Mouse (Mus musculus) embryonic stem cell, embryonic (primary cell): Measurements from ENCODE around the gene Lin28b.

Experiments used
- CTCF ChIA-PET, 4 experiments: fragments of 300-600 bp in 2 of 4; fragments of 350-600 bp in 2 of 4; sonication (Branson Sonifier 250); formaldehyde crosslinking; loops; one replicate each; lab custom pipeline; 2022; ENCODE audit warnings: inconsistent platforms in 2 of 4; lab: Charles Lee
- POLR2A ChIA-PET, 4 experiments: fragments of 300-600 bp in 2 of 4; fragments of 350-600 bp in 2 of 4; sonication (Branson Sonifier 250); formaldehyde crosslinking; loops; one replicate each; lab custom pipeline; 2022; ENCODE audit warnings: antibody characterized with exemption in 4 of 4, inconsistent platforms in 1 of 4; lab: Charles Lee

Lin28b gene

GRCm38 (mm10) chr10:45348143-45348542 lies 138.1 kb downstream of the Lin28b start:
- CTCF ChIA-PET = interaction anchor here in 3 of 4 experiments (0.6 to 1.3 kb wide), 8 partner anchors 185 to 302 kb away, joined by 3 to 4 read pairs (median 3); partner anchors contain the start of gene Prep (in 1 of the 3)
- POLR2A ChIA-PET = interaction anchor here in 1 of 4 experiments (0.6 kb wide), 1 partner anchor 649 kb away, joined by 3 read pairs; no protein-coding TSS in a partner anchor

GRCm38 (mm10) chr10:45345217-45345616 lies 141.0 kb downstream of the Lin28b start:
- POLR2A ChIA-PET = no interaction called here
- CTCF ChIA-PET = interaction anchor here in 3 of 4 experiments (0.7 to 1.4 kb wide), 4 partner anchors 232 to 756 kb away, joined by 3 to 6 read pairs (median 6); no protein-coding TSS in a partner anchor

DNA sequence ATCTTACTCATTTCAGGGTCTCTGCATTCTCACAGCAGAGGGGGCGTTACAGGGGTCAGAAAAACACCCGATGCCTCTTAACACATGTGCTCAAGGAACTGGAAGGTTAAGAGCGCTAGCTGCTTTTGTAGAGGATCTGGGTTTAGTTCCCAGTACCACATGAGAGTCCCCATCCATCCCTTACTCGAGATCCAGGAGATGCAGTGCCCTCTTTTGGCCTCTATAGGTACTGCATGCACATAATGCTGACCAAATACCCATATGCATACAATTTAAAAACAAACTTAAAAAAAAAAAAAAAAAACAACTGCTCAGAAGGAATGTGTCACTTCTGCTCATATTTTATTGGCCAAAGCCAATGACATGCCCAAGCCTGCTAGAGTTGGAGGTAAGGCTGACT lies 141.8 kb downstream of the Lin28b start:
- ChIA-PET POLR2A (interaction anchor here in 1 of 4 experiments (0.7 kb wide), 1 partner anchor 244 kb away, joined by 9 read pairs; no protein-coding TSS in a partner anchor), CTCF (interaction anchor here (0.7 to 1.4 kb wide), 8 partner anchors 25 to 756 kb away, joined by 3 to 6 read pairs (median 4); no protein-coding TSS in a partner anchor)

- ChIA-PET POLR2A (no interaction called here), CTCF (no interaction called here)
These were observed 147.1 kb downstream of the Lin28b start for GRCm38 (mm10) chr10:45339106-45339505.

- POLR2A ChIA-PET = interaction anchor here in 1 of 4 experiments (0.6 kb wide), 1 partner anchor 118 kb away, joined by 3 read pairs; no protein-coding TSS in a partner anchor
- CTCF ChIA-PET = no interaction called here
These were observed 150.5 kb downstream of the Lin28b start, which contains the start of gene Bves for GRCm38 (mm10) chr10:45335434-45336422. Gene Bves (plus strand): TSS chr10:45335772.

GRCm38 (mm10) chr10:45334925-45335324 lies 151.3 kb downstream of the Lin28b start:
- POLR2A ChIA-PET = no interaction called here
- CTCF ChIA-PET = no interaction called here

DNA sequence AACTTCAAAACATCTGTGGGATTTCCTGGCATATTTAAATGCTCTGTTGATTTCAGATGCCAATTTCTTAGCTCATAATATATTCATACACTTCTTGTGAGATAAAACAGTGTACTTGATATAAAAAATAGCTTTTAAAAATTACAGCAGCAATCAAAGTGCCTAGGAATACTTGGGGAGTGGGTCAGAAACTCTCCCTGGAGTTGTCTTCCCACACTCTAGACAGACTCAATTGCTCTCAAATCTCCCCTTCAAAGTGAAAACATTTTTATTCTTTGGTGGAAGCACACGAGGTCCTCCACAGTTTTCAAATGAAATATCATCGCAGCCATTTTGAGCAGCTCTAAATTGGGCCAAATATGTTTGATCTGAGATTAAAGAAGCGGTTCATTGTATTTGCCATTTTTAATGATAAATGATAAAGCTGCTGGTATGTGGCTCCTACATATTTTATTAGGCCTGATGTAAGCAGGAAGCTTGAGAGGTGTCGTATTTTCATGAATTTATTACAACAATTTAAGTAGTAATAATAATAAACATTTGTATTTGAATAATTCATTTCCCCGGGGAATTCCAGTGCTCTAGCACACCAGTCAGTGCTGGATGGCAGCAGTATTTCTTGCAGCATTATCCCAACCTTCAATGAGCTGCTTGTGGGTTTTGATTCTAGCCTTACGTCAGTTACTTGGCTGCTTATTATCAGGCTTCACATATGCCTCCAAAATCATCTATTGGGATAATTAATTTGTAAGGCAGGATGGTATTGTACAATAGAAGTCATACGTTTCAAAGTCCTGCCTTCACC lies 157.8 kb downstream of the Lin28b start:
- CTCF ChIA-PET = no interaction called here
- POLR2A ChIA-PET = no interaction called here
